Mouse (Mus musculus): Measurements from ENCODE around the gene Zswim3.

DNA sequence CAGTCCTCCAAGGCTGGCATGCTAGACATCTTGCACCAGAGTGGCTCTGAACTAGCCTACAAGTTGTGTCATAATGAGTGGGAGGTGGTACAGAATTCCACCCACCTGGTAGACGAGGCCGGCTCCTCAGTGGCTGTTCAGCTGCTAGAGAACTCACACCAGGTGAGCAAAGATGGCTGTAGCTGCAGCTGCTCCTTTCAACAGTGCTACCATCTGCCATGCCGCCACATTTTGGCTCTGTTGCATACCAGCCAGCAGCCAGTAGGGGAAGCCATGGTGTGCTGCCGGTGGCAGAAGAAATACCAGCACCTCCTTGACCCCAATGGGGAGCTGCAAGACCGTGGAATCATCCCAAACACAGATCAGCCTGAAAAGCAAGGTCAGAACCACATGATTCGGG is 16.2 kb downstream of the Zswim3 start:
- no peak for TF ChIP-seq CTCF (IDR thresholded peaks at IDR 0.05; ENCODE audit: borderline replicate concordance, extremely low read depth, insufficient read depth, insufficient read length)
- no peak for TF ChIP-seq POLR2A (IDR thresholded peaks at IDR 0.05; ENCODE audit: borderline replicate concordance, extremely low read depth, insufficient read depth, insufficient read length, poor library complexity, severe bottlenecking)

All from brain, embryonic 14.5 days (tissue).